Mouse (Mus musculus) midbrain, embryonic 10.5 days (tissue): Measurements from ENCODE around the gene Capza1. TPM values are rescaled to one million over a fixed set of nuclear protein-coding genes. Genes with fewer than 3 reads are reported as not detected.
A peak's percentile ranks its signal among the peaks of the same experiment; 100 is the strongest.
"Not testable (repeated sequence)": the region's sequence is repeated elsewhere in the genome, so short reads cannot be mapped to it uniquely, and the experiment has no call there.

Experiments
- DNase-seq: peaks from one replicate; pipeline ENCODE4 v3.0.0-alpha.2; 2017; ENCODE audit warnings: low spot score
- H3K27ac ChIP-seq: fragments of 300-500 bp; sonication (generic); replicated peaks from 2 replicates; pipeline ENCODE4 v1.5.1; 2016; ENCODE audit warnings: mild to moderate bottlenecking
- H3K27me3 ChIP-seq: fragments of 300-500 bp; sonication (generic); 2 replicates; pipeline ENCODE4 v1.6.1; 2016; ENCODE audit warnings: low read depth, mild to moderate bottlenecking; ENCODE audit not compliant: poor library complexity, severe bottlenecking
- H3K36me3 ChIP-seq: fragments of 300-500 bp; sonication (generic); 2 replicates; pipeline ENCODE4 v1.6.1; 2016; ENCODE audit warnings: mild to moderate bottlenecking, moderate library complexity
- H3K4me1 ChIP-seq: fragments of 300-500 bp; sonication (generic); 2 replicates; pipeline ENCODE4 v1.6.1; 2016
- H3K4me3 ChIP-seq: fragments of 300-500 bp; sonication (generic); 2 replicates; pipeline ENCODE4 v1.5.1; 2016; ENCODE audit warnings: mild to moderate bottlenecking, moderate library complexity
- H3K9me3 ChIP-seq: fragments of 300-500 bp; sonication (generic); replicated peaks from 2 replicates; pipeline ENCODE4 v1.6.1; 2016; ENCODE audit warnings: mild to moderate bottlenecking
- WGBS: fragments of 180-500 bp; shearing (Covaris S2); methylation state at CpG from one replicate; pipeline ENCODE4 v1.1.7; 2016; 5-methylcytosine and 5-hydroxymethylcytosine counted together
- polyA plus RNA-seq: library from polyadenylated mRNA; unstranded; fragments of >200 nt; fragmentation: Nextera tagmentation; extraction: Ambion mirVana; gene quantifications from 2 replicates; pipeline ENCODE4 v1.2.1, GENCODE M21; 2016

Capza1 gene
- polyA plus RNA-seq, result 222 and 236 TPM in 2 replicates

GRCm38 (mm10) chr3:104863786-104864650, at the start of gene Capza1, which contains the start of gene St7l:
TSS of gene Capza1 (minus strand) at chr3:104864505.
TSS of gene St7l (plus strand) at chr3:104864005.
- Histone ChIP-seq H3K27me3 (no peaks in the 10 kb centered on the region), H3K36me3 (peaks cover 28% of the 10 kb centered on the region), H3K4me1 (peaks cover 36% of the 10 kb centered on the region), H3K9me3 (no peaks in the 10 kb centered on the region), H3K4me3 (peak within 1 kb of the TSS; percentile 98), H3K27ac (peak within 1 kb of the TSS; percentile 98)
- under 1% methylated on average over 43 of the region's 43 CpGs for WGBS
- peak; percentile 90 for DNase-seq

DNA sequence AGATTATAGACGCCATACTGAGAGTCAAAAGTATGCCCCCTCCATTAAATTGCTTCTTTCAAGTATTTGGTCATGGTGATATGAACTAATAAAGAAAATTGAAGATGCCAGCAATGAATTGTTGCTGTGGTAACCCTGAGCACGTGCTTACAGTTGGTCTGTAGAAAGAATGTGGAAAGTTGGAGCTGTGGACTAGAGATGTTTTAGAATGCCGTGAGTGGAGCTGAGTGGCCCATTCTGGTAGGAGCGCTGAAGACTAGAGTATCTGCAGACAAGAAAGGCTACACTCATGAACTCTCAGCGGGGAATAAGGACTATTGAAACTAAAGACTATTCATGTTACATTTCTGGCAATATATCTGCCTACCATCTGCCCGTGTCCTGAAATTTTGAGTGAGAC, 44.9 kb upstream of the Capza1 start:
- Histone ChIP-seq H3K36me3 (peaks cover 50% of the 10 kb centered on the region), H3K9me3 (no peaks in the 10 kb centered on the region), H3K4me3 (no peak overlapping the region), H3K4me1 (peaks cover 7% of the 10 kb centered on the region), H3K27me3 (peaks cover 7% of the 10 kb centered on the region), H3K27ac (no peak overlapping the region)
- DNase-seq, result no peak
- 91% methylated on average over 6 of the region's 6 CpGs for WGBS

DNA sequence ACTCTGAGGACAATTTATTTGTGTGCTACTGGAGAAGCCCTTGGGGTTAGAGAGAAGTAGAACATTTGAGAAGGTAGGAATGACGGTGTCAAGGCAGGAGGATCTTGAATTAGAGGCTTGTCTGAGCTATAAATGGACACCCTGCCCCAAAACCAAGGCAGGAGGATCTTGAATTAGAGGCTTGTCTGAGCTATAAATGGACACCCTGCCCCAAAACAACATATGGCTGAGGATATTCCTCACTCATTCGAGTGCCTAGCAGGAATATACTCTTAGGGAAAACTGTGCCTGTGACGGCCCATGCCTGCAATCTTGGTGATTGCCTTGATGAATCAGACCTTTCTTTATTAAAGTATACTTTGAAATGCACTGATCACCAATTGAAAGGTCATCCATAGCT, 41.7 kb upstream of the Capza1 start:
- Histone ChIP-seq H3K27ac (no peak overlapping the region), H3K4me1 (no peaks in the 10 kb centered on the region), H3K36me3 (peaks cover 58% of the 10 kb centered on the region), H3K9me3 (no peaks in the 10 kb centered on the region), H3K27me3 (no peaks in the 10 kb centered on the region), H3K4me3 (no peak overlapping the region)
- WGBS, result 89% methylated on average over 3 of the region's 3 CpGs
- no peak for DNase-seq

GRCm38 (mm10) chr3:104905389-104905788, 41.1 kb upstream of the Capza1 start:
- Histone ChIP-seq H3K9me3 (no peaks in the 10 kb centered on the region), H3K27me3 (no peaks in the 10 kb centered on the region), H3K4me1 (no peaks in the 10 kb centered on the region), H3K27ac (no peak overlapping the region), H3K36me3 (peaks cover 56% of the 10 kb centered on the region), H3K4me3 (no peak overlapping the region)
- 93% methylated on average over 4 of the region's 4 CpGs for WGBS
- DNase-seq, result no peak

GRCm38 (mm10) chr3:104901154-104901553, 36.8 kb upstream of the Capza1 start:
- no peaks in the 10 kb centered on the region for H3K4me1 ChIP-seq
- no peak overlapping the region for H3K27ac ChIP-seq
- H3K4me3 ChIP-seq, result no peak overlapping the region
- no peaks in the 10 kb centered on the region for H3K27me3 ChIP-seq
- no peak for DNase-seq
- no peaks in the 10 kb centered on the region for H3K9me3 ChIP-seq
- WGBS, result 92% methylated on average over 4 of the region's 4 CpGs
- H3K36me3 ChIP-seq, result peaks cover 75% of the 10 kb centered on the region

DNA sequence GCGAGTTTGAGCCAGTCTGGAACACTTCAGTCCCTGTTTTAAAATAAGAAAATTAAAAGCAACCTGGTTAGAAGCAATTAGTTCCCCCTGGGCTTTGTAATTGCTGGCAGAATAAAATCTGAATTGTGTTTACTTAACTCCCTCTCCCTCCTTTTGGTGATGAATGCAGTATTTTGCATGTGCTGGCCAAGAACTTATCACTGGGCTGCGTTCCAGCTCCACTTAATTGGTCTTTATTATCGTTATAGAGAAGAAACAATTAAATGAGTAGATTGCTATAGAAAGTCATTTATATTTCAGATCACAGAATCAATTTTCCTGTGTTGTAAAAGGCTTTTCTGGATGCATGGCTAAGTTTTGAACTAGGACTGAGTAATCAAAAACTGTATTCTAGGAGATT, 31.8 kb upstream of the Capza1 start:
- Histone ChIP-seq H3K4me3 (no peak overlapping the region), H3K27me3 (no peaks in the 10 kb centered on the region), H3K9me3 (no peaks in the 10 kb centered on the region), H3K27ac (no peak overlapping the region), H3K4me1 (no peaks in the 10 kb centered on the region), H3K36me3 (peaks cover 89% of the 10 kb centered on the region)
- WGBS, result 92% methylated on average over 3 of the region's 3 CpGs
- no peak for DNase-seq

DNA sequence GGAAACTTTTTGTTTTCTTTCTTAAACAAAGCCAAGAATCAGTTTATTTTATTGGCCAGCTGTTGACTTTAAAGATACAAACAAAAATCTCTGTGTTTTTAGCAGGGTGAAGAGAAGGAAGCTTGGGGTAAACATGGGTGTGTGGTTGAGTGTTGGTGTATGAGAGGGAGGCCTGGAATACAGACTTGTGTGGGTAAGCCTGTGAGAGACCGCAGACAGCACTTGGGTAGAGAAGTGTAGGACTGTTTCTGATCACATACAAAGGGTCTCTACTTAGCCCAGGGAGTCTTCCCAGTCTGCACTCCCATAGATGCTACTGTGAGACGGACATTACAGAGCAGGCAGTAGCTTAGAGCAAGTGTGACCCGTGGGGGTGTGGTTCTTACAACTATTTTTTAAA, 24.3 kb upstream of the Capza1 start:
- Histone ChIP-seq H3K9me3 (no peaks in the 10 kb centered on the region; the same call in 1 of the 2 replicates), H3K4me1 (no peaks in the 10 kb centered on the region), H3K27me3 (no peaks in the 10 kb centered on the region), H3K27ac (no peak overlapping the region), H3K36me3 (peaks cover 77% of the 10 kb centered on the region), H3K4me3 (no peak overlapping the region)
- 88% methylated on average over 3 of the region's 3 CpGs for WGBS
- no peak for DNase-seq

- Histone ChIP-seq H3K9me3 (no peaks in the 10 kb centered on the region), H3K4me3 (no peak overlapping the region), H3K27ac (no peak overlapping the region), H3K36me3 (peaks cover 60% of the 10 kb centered on the region), H3K27me3 (no peaks in the 10 kb centered on the region), H3K4me1 (peaks cover 10% of the 10 kb centered on the region)
- no peak for DNase-seq
These were observed 5.3 kb upstream of the Capza1 start for GRCm38 (mm10) chr3:104869611-104870010.

DNA sequence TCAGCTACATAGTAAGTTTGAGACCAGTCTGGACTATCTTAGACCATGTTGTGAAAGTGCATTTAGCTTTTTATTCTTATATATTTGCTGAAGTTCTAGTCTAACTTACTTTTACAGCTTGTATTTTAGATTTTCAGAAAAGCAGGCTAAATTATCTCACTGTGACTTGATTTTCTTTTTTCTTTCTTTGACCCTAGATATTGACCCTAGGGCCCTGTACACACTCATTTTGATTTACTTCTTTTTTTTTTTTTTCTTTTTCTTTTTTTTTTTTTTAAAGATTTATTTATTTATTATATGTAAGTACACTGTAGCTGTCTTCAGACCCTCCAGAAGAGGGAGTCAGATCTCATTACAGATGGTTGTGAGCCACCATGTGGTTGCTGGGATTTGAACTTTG, 2.4 kb upstream of the Capza1 start:
- H3K27ac ChIP-seq, H3K9me3 ChIP-seq, DNase-seq, H3K27me3 ChIP-seq: not testable (repeated sequence)
- peaks cover 31% of the 10 kb centered on the region for H3K36me3 ChIP-seq
- peak overlapping the region; percentile 98; the same call in 1 of the 2 replicates for H3K4me3 ChIP-seq
- H3K4me1 ChIP-seq, result peaks cover 30% of the 10 kb centered on the region

GRCm38 (mm10) chr3:104865341-104865788, 1.1 kb upstream of the Capza1 start:
- no peaks in the 10 kb centered on the region for H3K27me3 ChIP-seq
- WGBS, result 3% methylated on average over 12 of the region's 12 CpGs
- H3K9me3 ChIP-seq, result no peaks in the 10 kb centered on the region
- H3K4me3 ChIP-seq, result peak overlapping the region; percentile 98
- peaks cover 27% of the 10 kb centered on the region for H3K36me3 ChIP-seq
- no peak for DNase-seq
- peak overlapping the region; percentile 98 for H3K27ac ChIP-seq
- peaks cover 36% of the 10 kb centered on the region for H3K4me1 ChIP-seq

- DNase-seq, result peak; percentile 87
- no peaks in the 10 kb centered on the region for H3K27me3 ChIP-seq
- peaks cover 24% of the 10 kb centered on the region for H3K36me3 ChIP-seq
- H3K27ac ChIP-seq, result peak overlapping the region; percentile 98
- peaks cover 36% of the 10 kb centered on the region for H3K4me1 ChIP-seq
- WGBS, result under 1% methylated on average over 48 of the region's 48 CpGs
- H3K4me3 ChIP-seq, result peak overlapping the region; percentile 98
- H3K9me3 ChIP-seq, result no peaks in the 10 kb centered on the region
These were observed 491 bp upstream of the Capza1 start for GRCm38 (mm10) chr3:104864651-104865340.

DNA sequence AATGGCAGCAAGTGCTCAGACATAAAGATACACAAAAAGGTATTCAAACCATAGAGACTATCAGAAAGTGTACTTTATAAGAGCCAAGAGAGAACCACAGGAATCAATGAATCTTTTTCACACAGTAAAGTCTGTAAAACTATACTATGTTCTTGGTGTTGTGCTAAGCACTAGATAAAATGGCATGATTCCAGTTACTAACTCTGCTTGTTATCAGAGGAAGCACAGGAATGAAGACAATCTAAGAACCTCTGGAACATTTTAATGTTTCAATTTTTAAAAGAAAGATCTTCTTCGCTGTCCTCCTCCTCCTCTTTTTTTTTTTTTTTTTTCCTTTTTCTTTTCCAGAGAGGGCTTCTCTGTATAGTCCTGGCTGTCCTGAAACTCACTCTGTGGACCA, 5.7 kb downstream of the Capza1 start:
- Histone ChIP-seq H3K27ac (no peak overlapping the region), H3K4me3 (no peak overlapping the region), H3K27me3 (no peaks in the 10 kb centered on the region), H3K9me3 (no peaks in the 10 kb centered on the region), H3K36me3 (peaks cover 52% of the 10 kb centered on the region), H3K4me1 (peaks cover 25% of the 10 kb centered on the region)
- 94% methylated on average over 1 of the region's 1 CpGs for WGBS
- no peak for DNase-seq

- H3K27me3 ChIP-seq, result no peaks in the 10 kb centered on the region
- no peaks in the 10 kb centered on the region for H3K9me3 ChIP-seq
- DNase-seq, result no peak
- 0 out of 2 replicates have a peak, but pooled peaks cover under 1% of the 10 kb centered on the region for H3K4me1 ChIP-seq
- H3K27ac ChIP-seq, result no peak overlapping the region
- no peak overlapping the region for H3K4me3 ChIP-seq
- 78% methylated on average over 1 of the region's 1 CpGs for WGBS
- H3K36me3 ChIP-seq, result peaks cover 63% of the 10 kb centered on the region
These were observed 8.2 kb downstream of the Capza1 start for GRCm38 (mm10) chr3:104856106-104856505.
